Mouse (Mus musculus): ENCODE data around the gene Tmem101. TPM values are rescaled to one million over a fixed set of nuclear protein-coding genes. Genes with fewer than 3 reads are reported as not detected.

Gene Tmem101
- total and polyA plus RNA-seq, 3 experiments: 30.1 to 45.1 TPM; not detected in 1

- Histone ChIP-seq H3K27ac (ENCODE audit: control insufficient read depth, low read depth, low read length) (0 out of 2 replicates have a peak within 1 kb of the TSS, but pooled peaks have one; percentile 10), H3K36me3 (ENCODE audit: control insufficient read depth in 1 of 2, insufficient read depth in 2 of 2, low read length in 2 of 2) (no peaks in the 10 kb centered on the region), H3K9ac (ENCODE audit: control insufficient read depth, low read depth, low read length, poor library complexity, severe bottlenecking) (peak within 1 kb of the TSS; percentile 71), H3K79me2 (ENCODE audit: control insufficient read depth, insufficient read depth, low read length, poor library complexity) (no peaks in the 10 kb centered on the region), H3K27me3 (ENCODE audit: control insufficient read depth in 1 of 2, insufficient read depth in 2 of 2, low read length in 2 of 2) (no peaks in the 10 kb centered on the region), H3K4me1 (ENCODE audit: control insufficient read depth in 1 of 2, insufficient read depth in 2 of 2, low read length in 2 of 2) (peaks cover 0 to 16% of the 10 kb centered on the region in 2 experiments; a peak in 2 of 4 replicates), H3K9me3 (replicated peaks; ENCODE audit: insufficient read depth, low read length) (no peaks in the 10 kb centered on the region), H3K4me3 (ENCODE audit: control insufficient read depth in 1 of 2, insufficient read depth in 1 of 2, low read depth in 2 of 2, low read length in 2 of 2) (peak within 1 kb of the TSS; percentile 46 to 75)
- peak; percentile 46; the same call in 1 of the 2 replicates for TF ChIP-seq NELFE (IDR thresholded peaks at IDR 0.05; ENCODE audit: low read depth, low read length)
- peak; percentile 26 to 46; a peak in 2 of 4 replicates for TF ChIP-seq POLR2A (IDR thresholded peaks at IDR 0.05; ENCODE audit: control insufficient read depth in 1 of 2, insufficient read depth in 1 of 2, low read depth in 1 of 2, low read length in 2 of 2, poor library complexity in 1 of 2)
- TF ChIP-seq SMC3 (IDR thresholded peaks at IDR 0.05; ENCODE audit: low read depth, low read length): no peak
- peak; percentile 50; the same call in 1 of the 2 replicates for TF ChIP-seq MXI1 (IDR thresholded peaks at IDR 0.05; ENCODE audit: low read depth, low read length)
- TF ChIP-seq EP300 (IDR thresholded peaks at IDR 0.05; ENCODE audit: low read depth in 1 of 2, low read length in 2 of 2): no peak
- TF ChIP-seq CTCF (IDR thresholded peaks at IDR 0.05 in 2 of 3, conservative IDR thresholded peaks at IDR 0.05 in 1 of 3; ENCODE audit: control insufficient read depth in 1 of 3, insufficient read depth in 1 of 3, low read depth in 2 of 3, low read length in 3 of 3, poor library complexity in 1 of 3, severe bottlenecking in 1 of 3): no peak
- 0 out of 2 replicates have a peak, but pooled peaks have one; percentile 42 for TF ChIP-seq MAZ (IDR thresholded peaks at IDR 0.05; ENCODE audit: low read depth, low read length)
- TF ChIP-seq SIN3A (IDR thresholded peaks at IDR 0.05; ENCODE audit: low read length): peak; percentile 43
- no peak for TF ChIP-seq KAT2A (conservative IDR thresholded peaks at IDR 0.05; ENCODE audit: low read depth, low read length)
- peak; percentile 48 for TF ChIP-seq ZMIZ1 (IDR thresholded peaks at IDR 0.05; ENCODE audit: low read depth, low read length)
- TF ChIP-seq HCFC1 (IDR thresholded peaks at IDR 0.05; ENCODE audit: low read depth, low read length): peak; percentile 42
- no peak for TF ChIP-seq MYB (IDR thresholded peaks at IDR 0.05; ENCODE audit: low read depth, low read length)
- DNase-seq (ENCODE audit: low read depth, low spot score): peak; percentile 62
These were observed 10.7 kb downstream of the Tmem101 start, which contains the start of gene Nags for GRCm38 (mm10) chr11:102145471-102146001. TSS of gene Nags (plus strand) at chr11:102145513.

GRCm38 (mm10) chr11:102144957-102145470 lies 11.2 kb downstream of the Tmem101 start:
- no peaks in the 10 kb centered on the region for H3K36me3 ChIP-seq (ENCODE audit: control insufficient read depth in 1 of 2, insufficient read depth in 2 of 2, low read length in 2 of 2)
- no peaks in the 10 kb centered on the region for H3K79me2 ChIP-seq (ENCODE audit: control insufficient read depth, insufficient read depth, low read length, poor library complexity)
- H3K9ac ChIP-seq (ENCODE audit: control insufficient read depth, low read depth, low read length, poor library complexity, severe bottlenecking): peak overlapping the region; percentile 71
- peaks cover 0 to 16% of the 10 kb centered on the region in 2 experiments; a peak in 2 of 4 replicates for H3K4me1 ChIP-seq (ENCODE audit: control insufficient read depth in 1 of 2, insufficient read depth in 2 of 2, low read length in 2 of 2)
- H3K4me3 ChIP-seq (ENCODE audit: control insufficient read depth in 1 of 2, insufficient read depth in 1 of 2, low read depth in 2 of 2, low read length in 2 of 2): peak overlapping the region; percentile 46 to 75
- H3K27me3 ChIP-seq (ENCODE audit: control insufficient read depth in 1 of 2, insufficient read depth in 2 of 2, low read length in 2 of 2): no peaks in the 10 kb centered on the region
- DNase-seq (ENCODE audit: low read depth, low spot score): peak; percentile 87
- H3K9me3 ChIP-seq (replicated peaks; ENCODE audit: insufficient read depth, low read length): no peaks in the 10 kb centered on the region
- H3K27ac ChIP-seq (ENCODE audit: control insufficient read depth, low read depth, low read length): no peak overlapping the region
- TF ChIP-seq CHD1 (IDR thresholded peaks at IDR 0.05; ENCODE audit: low read depth, low read length): no peak
- TF ChIP-seq CTCF (IDR thresholded peaks at IDR 0.05 in 2 of 3, conservative IDR thresholded peaks at IDR 0.05 in 1 of 3; ENCODE audit: control insufficient read depth in 1 of 3, insufficient read depth in 1 of 3, low read depth in 2 of 3, low read length in 3 of 3, poor library complexity in 1 of 3, severe bottlenecking in 1 of 3): peak in 2 of 3 experiments; percentile 13 to 14; a peak in 2 of 6 replicates
